Mouse (Mus musculus) adrenal gland (tissue): Measurements from ENCODE around the gene Wfdc8.

ENCODE experiments used
- intact Hi-C: fragments of 180-260 bp; cut with DNase I; formaldehyde crosslinking; loops from one replicate; pipeline ENCODE4 v1.15.1; 2025

Gene Wfdc8

GRCm38 (mm10) chr2:164563339-164564038, 49.9 kb downstream of the Wfdc8 start:
- intact Hi-C loops: no loop called here

DNA sequence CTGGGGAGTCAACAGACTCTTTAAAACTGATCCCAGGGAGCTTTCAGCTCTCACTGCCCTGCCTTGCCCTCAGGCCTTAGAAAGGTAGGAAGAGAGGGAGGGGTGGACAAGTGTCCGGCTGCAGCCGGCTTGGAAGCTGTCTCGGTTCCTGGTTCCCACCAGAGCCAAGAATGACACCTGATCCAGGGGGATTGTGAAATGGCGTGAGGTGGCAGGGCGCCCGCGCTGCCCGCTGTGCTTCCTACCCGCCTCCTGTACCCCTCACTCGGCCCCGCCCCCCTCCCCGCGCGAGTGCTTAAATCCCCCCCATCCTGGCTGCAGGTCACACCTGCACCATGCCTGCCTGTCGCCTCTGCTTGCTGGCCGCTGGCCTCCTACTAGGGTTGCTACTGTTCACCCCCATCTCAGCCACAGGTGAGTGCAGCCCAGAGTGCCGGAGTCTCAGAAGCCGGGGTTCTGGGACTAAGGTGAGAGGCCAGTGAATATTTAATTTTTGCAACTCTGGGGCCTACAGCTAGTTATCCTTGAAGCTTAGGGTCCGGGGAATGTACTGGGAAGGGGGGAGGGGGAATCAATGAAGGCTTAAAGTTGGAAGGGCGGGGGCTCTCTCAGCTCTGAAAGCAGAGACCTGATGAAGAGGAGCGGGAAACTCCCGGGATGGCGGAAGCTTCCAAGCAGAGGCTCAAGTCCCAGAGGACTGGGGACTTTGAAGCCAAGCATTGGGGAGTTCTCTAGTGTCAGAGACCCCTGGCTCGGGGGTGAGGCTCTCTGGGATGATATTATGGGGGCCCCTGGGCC, 50.8 kb downstream of the Wfdc8 start, which contains the start of gene Wfdc2:
Gene Wfdc2 (plus strand): TSS at position 23 of the 798 bp plus-strand sequence.
- intact Hi-C loops: no loop called here

GRCm38 (mm10) chr2:164560106-164560505, 53.3 kb downstream of the Wfdc8 start:
- intact Hi-C loops: no loop called here

GRCm38 (mm10) chr2:164558991-164559645, 54.3 kb downstream of the Wfdc8 start:
- intact Hi-C loops: no loop called here

- intact Hi-C loops: no loop called here
These were observed 55.0 kb downstream of the Wfdc8 start for GRCm38 (mm10) chr2:164558426-164558825.

GRCm38 (mm10) chr2:164551502-164551901, 61.9 kb downstream of the Wfdc8 start:
- intact Hi-C loops: no loop called here

DNA sequence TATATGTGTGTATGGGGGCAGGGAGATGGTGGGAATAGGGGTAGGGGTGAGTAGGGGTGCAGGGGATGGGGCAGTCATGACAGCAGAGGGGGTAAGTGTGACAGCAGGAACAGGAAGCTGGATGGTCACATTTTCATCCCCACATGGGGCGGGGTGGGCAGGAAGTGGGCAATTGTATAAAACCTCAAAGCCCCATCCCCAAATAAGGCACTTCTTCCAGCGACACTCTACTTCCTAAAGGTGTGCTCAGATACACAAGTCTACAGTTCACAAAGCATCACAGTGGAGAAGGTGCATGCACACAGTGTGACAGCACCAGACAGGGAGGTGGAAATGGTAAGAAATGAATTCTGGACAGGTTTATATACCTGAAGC, 62.5 kb downstream of the Wfdc8 start:
- intact Hi-C loops: no loop called here

GRCm38 (mm10) chr2:164549963-164550894, 63.2 kb downstream of the Wfdc8 start:
- intact Hi-C loops: no loop called here

GRCm38 (mm10) chr2:164549338-164549737, 64.1 kb downstream of the Wfdc8 start:
- intact Hi-C loops: no loop called here
